Mouse (Mus musculus) fibroblast of lung, adult 2 months (primary cell): Measurements from ENCODE around the gene Ncapd3.

Experiments
- DNase-seq: peaks from one replicate; pipeline ENCODE4 v3.0.0-alpha.2; 2011; ENCODE audit warnings: low read depth

Ncapd3 gene

DNA sequence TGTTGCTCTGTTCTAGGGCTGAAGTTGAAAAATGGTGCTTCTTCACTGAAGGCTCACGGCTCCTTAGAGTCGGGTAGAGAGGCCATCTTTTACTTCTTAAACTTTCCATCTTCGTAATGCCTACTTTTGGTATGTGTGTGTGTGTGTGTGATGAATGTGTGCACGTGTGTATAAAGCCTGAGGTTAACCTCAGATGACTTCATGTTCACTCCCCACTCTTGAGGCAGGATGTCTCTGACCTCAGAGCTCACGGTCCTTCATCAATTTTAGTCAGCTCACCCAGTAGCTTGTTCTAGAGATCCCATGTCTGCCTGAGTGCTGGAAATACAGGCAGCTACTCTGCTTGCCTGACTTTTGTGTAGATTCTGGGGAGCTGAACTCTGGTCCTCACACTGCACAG lies 13.9 kb downstream of the Ncapd3 start:
- DNase-seq: no peak

DNA sequence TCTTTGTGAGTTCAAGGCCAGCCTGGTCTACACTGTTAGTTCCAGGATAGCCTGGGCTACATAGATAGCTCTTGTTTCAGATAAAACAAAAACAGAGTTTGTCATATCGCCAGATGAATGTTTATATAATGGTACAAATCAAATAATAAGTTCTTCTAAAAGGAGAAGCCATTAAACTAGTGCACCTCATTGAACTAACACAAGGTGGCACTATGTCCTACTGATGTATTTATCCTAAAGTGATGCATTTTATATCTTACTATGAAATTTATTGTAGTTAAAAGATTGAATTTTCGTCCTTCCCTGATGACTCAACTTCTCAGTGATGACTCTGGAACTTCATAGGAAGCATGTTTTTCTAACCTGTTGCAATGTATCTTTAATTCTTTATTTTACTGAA lies 19.5 kb downstream of the Ncapd3 start:
- DNase-seq: no peak

DNA sequence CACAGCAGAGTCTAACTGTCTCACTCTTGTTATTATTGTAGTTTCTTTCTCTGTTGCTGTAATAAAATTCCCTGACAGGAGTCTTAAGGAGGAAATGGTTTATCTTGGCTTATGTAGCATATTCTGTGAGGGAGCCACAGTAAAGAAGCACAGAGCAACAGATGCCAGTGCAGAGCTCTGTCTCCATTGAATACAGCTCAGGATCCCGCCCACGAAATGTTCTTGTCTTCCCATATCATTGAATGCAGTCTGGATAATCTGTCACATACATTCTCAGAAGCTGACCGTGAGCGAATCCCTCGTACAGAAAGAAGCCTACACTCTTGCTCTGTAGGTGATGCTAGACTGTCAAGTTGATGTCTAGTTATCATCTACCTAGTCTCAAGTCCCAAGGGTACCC lies 28.4 kb downstream of the Ncapd3 start:
- DNase-seq: no peak

DNA sequence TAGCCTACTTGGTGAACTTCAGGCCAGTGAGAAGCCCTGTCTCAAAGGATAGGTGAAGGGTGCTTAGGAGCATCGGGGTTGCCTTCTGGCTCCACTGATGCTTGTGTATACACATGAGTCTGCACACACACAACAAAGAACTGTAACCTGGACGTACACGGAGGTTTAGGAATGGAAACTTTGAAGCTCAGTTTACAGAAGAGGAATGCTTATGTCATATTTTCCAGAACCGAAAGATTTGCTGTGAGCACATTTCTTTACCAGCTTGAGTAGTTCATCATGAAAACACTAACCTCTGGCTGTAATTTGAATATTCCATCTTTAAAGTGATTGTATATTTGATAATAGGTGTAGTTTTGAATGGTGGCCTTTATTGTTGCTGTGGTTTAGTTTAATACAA lies 40.9 kb downstream of the Ncapd3 start:
- no peak for DNase-seq

DNA sequence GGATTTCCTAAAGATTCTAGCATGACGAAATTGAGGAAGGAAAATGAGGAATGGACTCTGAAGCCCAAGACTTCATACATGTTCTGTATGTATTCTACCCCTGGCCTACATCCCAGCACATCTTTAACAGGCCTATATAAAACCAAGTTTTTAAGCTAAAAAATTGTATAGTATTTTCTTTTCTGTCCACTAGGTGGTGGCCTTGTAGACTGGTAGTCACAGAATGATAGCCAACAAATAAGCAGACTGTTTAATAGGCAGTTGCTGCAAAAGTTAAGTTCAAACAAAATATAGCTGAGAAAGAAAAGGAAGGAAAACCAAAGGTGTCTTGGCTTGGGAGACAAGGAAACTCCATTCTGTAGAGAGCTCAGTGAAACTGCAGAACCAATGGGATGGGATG lies 44.7 kb downstream of the Ncapd3 start:
- DNase-seq: no peak

DNA sequence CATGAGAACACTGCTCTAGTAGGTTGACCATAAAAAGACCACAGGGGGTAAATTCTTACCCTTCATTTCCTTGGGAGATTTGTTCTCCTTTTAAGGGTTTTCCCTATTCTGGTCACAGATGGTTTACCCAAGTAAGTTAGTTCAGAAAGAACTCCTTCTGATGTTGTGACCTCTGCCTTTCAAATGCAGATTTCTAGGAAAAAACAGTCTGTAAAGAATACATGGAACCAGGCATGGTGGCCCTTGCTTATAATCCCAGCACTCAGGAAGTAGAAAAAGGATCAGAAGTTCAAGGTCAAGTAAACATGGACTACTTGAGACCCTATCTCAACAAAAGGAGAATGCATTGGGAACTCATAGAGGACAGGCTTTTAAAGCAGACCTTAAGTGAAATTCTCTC lies 45.8 kb downstream of the Ncapd3 start:
- no peak for DNase-seq

DNA sequence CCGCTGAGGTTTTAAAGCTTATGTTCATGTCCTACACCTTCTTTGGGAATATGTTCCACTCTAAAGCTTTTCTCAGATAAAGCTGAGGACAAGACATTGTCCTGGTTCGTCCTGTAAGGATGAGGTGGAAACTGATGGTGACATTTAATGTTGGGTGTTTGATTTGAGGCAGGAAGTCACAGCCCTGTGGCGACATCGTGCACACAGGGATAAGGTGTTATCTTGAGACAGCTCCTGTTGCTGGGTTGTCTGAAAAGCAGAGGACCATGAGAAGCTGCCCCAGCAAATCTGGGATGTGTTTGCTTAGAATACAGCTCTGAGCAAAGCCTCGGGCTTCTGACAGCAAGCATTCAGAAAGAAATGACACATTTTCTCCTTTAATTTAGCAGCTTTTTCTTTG lies 56.3 kb downstream of the Ncapd3 start:
- no peak for DNase-seq

DNA sequence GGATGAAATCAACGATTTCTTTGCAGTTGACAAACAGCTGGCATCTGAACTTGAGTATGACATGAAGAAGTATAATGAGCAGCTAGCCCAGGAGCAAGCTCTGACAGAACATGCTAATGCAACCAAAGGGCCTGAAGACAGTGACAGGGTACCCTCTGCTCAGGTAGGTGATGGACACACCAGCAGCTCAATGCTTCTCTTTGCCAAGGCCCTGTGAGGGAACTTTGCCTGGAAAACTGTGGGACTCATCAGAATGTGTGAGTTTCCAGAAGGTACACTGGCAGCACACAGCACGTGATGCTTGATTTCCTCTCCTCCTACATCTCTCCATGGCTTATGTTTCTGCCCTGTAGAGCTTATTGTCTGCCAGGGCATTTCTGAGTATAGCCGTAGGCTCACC lies 57.4 kb downstream of the Ncapd3 start:
- no peak for DNase-seq

DNA sequence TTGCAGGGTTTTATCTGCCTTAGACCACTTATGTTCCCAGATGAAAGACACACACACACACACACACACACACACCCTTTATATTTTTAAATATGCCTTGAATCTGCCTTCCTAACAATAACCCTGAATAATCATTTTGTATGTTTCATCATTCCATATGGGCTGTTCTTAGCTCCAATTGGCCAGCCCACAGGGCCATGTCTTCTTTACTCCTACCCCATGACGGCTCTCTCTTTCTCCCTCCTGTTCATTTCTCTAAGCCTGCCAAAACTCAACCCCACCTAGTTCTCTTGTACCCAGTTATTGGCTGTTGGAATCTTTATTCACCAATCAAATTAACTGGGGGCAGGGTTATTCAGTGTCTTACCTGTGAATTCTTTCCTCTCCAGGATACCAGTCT lies 60.2 kb downstream of the Ncapd3 start:
- no peak for DNase-seq

DNA sequence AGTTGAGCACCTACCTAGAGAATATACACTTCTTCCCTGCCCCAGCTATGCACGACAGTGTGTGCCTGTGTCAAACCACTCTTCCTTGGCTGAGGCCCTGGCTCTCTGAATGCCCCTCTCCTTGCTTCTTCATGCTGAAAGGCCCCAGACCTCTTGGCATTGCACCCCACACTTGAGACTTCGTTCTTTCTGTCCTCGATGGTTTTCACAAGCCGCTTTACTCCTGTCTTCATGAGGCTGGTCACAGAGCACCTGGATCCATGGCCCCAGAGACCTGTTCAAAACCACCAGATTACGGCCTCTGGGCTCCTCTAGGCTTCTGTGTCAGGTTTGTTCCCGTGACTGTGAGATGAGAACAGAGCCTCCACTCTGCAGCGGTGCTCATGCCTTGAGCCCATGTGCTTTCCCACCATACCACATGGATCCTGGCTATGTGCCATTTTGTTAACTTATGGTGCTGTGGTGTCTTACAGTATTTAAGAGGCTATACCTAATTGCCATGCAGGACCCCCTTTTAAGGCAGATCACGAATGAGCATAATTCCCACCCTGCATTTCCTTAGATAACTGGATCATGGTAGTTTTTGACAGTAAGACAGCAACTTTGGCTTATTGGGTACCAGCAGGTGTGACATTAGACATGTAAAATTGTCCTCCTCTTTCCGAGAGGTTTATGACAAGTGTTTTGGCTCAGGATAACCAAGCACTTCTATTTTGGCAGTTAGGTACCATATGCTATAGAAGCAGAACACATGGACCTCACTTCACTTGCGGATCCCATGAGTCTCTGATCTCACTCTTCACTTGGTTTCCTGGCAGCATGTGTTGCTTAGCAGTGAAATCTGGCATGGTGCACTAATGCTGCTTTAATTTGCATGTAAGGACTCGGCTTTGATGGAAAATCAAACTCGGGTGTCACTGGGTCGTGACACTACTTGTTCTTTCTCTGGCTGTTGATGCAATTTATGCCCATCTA lies 61.1 kb downstream of the Ncapd3 start:
- DNase-seq: no peak

DNA sequence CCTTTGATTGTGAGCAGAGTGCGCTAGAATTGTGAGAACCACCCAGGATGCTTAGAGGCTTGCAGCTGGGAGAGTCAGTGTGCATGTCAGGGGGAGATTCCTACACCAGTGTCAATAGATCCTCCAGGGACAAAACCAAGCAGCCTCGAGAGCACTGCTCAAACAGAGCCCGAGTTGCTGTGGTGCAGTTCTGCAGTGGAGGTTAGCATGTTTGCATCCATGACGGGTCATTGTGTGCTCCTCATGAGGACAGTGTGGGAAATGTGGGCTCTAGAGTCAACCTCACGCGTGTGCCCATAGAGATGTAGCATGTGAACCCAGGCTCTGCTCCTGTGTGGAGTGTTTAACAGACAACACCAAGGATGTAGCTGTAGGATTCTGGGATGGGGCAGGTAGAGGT lies 62.9 kb downstream of the Ncapd3 start:
- no peak for DNase-seq

DNA sequence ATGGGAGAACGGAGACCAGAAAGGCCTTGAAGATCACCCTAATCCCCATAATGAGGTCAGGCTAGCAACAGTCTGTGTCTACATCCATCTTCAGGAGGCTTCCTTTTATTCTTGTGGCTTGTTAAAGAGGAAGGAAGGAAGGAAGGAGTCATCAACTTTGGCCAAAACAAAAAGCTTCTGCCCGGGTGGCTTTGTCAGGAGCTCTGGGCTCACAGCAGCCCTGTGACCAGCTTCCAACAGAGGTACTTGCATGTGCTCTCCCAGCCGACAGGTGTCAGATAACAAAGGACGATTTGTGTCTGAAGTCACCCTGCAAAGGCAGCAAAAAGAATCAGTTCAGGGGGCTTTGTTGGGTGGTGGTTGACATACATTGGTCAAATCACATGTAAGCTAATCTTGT lies 68.1 kb downstream of the Ncapd3 start:
- DNase-seq: no peak

DNA sequence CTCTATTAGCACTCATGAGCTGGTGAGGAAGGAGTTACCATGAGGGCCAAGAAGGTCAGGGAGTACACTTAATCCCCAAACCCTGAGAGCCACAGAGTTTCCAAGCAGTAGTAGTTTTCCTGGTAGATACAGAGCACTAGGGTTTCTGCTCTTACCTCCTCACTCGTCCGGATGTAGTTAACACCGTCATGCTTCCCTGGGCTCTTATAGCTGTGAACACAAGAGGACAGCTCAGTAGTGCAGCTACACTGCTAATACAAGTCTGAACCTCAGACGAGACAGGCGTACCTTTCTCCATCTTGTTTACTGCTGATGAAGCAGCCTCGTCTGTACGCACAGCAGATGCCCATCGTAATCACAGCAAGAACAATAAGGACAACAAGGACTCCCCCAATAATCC lies 68.6 kb downstream of the Ncapd3 start:
- no peak for DNase-seq

DNA sequence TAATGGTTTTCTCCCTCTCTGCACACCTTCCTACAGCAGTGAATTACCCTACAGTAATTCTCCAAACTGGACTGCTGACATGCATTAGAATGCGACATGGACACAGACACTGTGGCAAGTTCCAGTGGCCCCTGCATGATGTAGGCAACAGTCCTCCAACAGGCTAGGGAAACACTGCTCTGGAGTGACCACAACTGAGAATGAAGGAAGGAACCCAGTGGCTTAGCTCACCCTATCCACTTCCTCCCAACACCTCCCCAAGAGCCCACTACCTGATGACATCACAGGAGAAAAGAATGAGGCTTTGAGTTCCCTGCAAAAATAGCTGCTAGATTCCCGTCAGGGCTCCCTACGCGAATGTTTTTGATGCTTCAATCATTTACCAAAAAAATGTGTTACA lies 69.5 kb downstream of the Ncapd3 start:
- DNase-seq: no peak

DNA sequence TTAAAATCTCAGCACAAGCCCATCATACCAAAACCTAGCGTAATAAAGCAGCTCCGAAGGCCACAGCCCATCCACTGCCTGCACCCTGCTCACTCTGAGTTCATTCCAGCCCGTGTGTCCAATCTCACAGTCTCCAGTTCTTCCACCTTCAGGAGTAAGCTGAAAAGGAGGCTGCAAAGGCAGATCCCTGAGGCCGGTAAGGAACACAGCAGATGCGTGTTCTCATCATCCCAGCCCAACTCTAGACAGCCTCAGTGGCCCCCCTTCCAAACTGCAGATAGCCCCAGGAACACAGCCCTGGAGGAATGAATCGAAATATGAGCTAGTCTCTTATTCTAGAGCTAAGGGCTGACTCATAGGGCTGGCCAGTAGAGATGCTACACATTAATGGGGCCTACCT lies 71.5 kb downstream of the Ncapd3 start:
- DNase-seq: no peak

DNA sequence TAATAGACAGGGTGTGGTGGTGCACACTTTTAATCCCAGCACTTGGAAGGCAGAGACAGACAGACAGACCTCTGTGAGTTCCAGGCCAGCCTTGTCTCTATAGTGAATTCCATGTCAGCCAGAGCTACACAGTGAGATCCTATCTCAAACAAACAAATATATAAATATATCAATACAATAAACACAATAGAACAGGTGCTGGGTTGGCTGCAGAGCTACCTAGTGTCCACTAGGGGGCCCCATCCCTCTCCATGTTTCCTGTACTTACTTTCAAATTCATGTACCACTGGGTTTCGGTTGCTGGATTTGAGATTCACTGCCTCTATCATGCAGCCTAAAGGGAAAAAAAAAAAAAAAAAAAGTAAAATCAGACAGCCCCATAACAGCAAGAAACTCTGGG lies 76.1 kb downstream of the Ncapd3 start:
- peak; percentile 20 for DNase-seq

DNA sequence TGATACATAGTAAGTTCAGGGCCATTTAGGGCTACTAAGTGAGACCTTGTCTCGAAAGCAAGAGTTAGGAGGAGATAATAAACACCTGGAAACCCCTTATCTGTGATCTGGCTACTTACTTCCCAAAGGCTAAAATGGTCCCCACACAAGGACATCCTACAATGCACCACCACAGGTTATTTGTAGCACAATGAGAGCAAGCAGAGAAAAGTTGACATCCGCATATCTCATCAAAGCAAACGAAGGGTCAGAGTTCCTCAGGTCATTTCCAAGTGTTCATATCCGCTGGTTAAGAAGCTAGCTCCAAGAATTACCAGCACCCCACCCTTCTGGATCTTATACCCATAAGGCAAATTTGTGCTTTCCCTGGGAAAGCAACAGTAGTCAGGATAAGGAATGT lies 78.5 kb downstream of the Ncapd3 start:
- no peak for DNase-seq

DNA sequence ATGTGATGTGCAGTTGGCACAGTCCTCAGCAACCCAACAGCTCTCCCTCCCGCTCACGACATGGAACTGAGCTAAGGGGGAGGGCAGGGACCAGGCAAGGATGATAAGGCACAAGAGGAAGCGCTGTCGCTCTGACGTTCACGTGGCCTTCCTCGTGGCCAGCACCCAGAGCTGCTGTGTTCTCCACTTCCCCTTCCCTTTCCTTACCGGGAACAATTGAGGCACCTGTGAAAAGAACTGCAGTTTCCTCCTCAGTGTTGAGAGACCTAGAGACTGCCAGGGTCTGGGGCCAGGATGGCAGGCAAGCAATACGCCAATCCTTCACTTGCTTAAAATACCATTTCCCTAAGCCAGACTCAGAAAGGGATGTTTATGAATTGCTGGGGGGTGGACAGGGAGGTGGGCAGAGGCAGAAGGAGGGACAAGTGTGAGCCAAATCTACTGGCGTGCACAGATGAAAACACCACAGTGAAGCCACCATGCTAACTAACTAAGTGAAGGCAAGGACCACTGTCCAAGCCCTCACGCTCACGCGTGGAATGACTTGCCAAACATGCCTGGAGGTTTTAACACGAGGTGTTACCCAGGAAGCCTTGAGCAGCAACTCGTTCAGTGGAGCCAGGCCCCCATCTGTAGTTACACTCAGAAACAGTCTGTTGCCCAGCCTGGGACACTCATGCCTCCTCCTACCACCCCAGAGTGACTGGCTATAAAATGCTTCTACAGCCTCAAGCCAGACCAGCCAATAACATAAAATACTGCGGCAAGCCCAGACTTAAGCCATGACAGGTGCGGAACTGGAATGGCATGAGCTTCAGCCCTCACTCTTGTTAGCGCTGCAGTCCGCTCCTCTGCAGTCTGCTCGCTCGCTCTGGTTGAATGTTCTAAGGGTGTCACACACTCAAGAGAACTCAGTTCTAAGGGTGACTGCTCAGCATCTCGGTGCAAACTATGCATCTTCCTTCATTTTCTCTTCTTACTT lies 79.8 kb downstream of the Ncapd3 start:
- DNase-seq: no peak

DNA sequence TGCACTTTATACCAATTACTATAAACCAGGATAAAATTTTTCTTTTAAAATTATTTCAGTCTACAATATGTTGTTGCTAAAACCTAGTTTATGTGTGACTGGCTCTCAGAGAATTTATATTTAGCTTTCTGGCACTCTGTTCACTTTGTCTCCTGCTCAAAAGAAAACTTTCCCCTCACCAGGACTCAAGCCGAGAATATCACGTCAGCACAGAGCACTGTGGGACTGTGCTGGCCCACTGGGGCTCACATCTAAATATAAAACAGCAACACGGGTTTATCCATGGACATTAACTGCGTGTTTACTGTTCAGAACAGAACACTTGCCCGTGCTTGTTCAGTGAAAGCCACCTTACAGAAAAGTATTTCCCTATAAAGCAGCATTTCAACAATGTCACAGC lies 80.7 kb downstream of the Ncapd3 start:
- no peak for DNase-seq

DNA sequence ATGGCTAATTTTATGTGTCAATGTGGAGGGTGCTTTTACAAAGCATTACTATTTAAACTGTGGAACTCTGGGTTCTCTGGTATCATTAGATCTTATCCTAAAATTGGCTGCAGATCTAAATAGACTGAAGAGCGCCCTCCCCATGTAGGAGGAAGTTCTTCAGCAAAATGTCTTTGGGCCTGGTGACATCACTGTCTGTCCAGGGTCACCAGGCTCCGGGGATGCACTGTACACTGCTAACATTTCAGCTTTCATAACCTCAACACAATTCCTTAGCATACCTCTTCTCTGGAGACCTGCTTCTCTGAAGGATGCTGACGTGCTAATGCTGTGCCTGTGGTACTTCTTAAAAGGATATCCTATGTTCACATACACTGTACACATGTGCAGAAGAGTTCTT lies 81.8 kb downstream of the Ncapd3 start:
- no peak for DNase-seq

DNA sequence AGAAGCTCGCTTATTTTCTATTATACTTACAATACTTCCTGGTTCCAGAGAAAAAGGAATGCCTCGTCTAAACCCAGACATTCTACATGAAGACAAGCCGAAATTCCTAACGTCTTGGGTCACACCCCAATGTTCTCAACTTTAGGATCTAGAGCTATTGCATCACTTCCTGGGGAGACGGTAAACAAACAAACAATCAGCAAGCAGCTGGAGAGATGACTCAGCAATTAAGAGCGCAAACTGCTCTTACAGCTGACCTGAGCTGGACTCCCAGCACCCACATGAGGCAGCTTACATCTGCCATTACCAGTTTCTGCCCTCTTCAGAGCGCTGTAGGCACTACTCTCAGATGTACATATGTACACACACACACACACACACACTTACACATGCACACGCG lies 91.3 kb downstream of the Ncapd3 start:
- DNase-seq: no peak

DNA sequence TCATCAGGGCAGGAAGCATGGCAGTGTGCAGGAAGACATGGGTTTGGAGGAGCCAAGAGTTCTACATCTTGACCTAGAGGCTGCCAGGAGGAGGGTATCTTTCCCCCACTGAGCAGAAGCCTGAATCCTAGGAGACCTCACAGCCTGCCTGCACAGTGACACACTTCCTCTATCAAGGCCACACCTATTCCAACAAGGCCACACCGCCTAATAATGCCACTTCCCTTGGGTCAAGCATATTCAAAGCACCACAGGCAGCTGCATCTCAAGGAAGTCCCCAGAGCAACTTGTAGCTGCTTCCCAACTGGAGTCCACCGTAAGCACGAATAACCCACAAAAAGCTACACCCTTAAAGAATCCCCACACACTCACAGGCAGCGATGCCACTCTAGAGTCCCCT lies 92.1 kb downstream of the Ncapd3 start:
- no peak for DNase-seq

DNA sequence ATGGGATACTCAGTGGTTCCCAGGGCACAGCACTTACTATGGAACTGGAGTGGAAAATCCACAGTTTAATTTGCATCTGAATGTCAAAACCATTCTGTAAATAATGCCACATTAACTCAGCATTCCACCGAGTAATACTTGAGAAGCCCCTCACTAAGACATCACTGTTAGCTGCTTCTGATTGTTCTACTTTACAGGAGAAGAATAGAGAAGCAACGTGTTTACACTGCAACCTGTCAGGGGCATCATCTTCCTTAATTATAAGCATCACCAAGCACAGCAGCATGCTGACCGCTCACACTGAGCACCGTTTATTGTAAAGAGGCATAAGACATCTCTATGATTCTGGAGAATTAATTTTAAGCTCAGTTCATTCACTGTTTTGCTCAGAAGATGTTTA lies 93.0 kb downstream of the Ncapd3 start:
- DNase-seq: no peak
